Mouse (Mus musculus) bone marrow macrophage, adult 2 months (primary cell): ENCODE measurements around the gene Hadhb. TPM values are rescaled to one million over a fixed set of nuclear protein-coding genes. Genes with fewer than 3 reads are reported as not detected.

Experiments used
- H3K27ac ChIP-seq: 2 replicates; pipeline ENCODE4 v1.5.1; 2012; ENCODE audit warnings: low read depth, low read length; ENCODE audit not compliant: insufficient read depth
- H3K4me1 ChIP-seq: 2 replicates; pipeline ENCODE4 v1.6.1; 2012; ENCODE audit warnings: low read length; ENCODE audit not compliant: control insufficient read depth, insufficient read depth
- H3K4me3 ChIP-seq: 2 replicates; pipeline ENCODE4 v1.5.1; 2012; ENCODE audit warnings: mild to moderate bottlenecking, low read length, moderate library complexity; ENCODE audit not compliant: insufficient read depth
- CTCF ChIP-seq: IDR thresholded peaks from 2 replicates; pipeline ENCODE4 v1.5.1; 2012; ENCODE audit warnings: low read depth, mild to moderate bottlenecking, low read length, moderate library complexity
- POLR2A ChIP-seq: IDR thresholded peaks from 2 replicates; pipeline ENCODE4 v1.6.1; 2012; ENCODE audit warnings: mild to moderate bottlenecking, low read depth, low read length, borderline replicate concordance
- polyA plus RNA-seq: library from polyadenylated mRNA; stranded (reverse); fragments of >200 nt; gene quantifications from 2 replicates; pipeline ENCODE4 v1.2.4, GENCODE M21; 2012; ENCODE audit not compliant: missing spikeins, insufficient read depth, insufficient read length

The Hadhb gene
- polyA plus RNA-seq, 1 experiment = 75.0 TPM

DNA sequence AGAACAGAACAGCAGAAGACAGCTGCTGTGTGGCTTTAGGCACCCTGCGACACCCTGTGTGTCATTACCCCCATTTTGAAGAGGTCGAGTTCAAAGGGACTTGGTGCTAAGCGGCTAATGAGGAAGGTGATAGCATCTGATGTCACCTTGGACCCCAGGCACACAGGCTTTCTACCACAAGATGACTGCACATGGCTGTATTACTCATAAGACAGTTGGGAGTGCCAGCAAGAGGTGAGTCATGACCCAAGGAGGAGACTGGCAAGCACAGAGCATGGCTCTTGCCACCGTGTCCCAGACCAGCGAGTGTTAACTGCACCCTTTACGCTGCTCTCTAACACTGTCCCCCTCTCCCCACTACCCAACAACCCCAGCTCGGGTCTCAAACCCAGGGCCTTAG lies 28.3 kb upstream of the Hadhb start:
- TF ChIP-seq CTCF (no peak), POLR2A (no peak)
- Histone ChIP-seq H3K4me3 (no peak overlapping the region), H3K27ac (no peak overlapping the region), H3K4me1 (peaks cover 4% of the 10 kb centered on the region; the same call in 1 of the 2 replicates)

DNA sequence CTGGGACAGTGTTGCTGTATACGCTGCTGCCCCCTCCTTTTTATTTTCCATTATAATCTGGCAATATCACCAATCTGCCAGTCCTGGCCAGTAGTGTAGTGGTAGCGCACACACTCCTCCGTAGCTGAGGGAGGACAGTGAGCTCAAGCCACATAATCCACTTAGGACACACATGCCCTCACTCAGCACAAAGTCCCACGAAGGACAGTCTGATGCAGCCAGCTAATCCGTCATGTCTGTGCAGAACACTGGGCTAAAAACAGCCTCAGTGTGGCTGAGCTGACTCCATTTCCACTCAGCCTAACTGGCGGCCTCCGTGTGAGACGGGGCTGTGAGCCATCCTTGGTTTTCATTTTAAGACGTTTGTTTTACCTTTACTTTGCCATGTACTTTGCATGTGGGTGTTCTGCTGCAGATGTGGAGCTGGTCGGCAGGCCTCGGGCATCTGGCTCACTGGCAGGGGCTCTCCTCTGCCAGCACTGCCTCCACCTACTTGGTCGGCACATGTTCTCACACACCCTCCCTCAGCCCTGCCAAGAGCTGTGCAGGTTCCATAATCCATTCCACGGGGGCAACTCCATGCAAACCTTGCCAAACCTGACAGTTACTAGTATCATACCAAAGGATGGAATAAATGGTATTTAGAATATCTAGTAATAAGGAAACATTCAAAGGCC lies 27.0 kb upstream of the Hadhb start:
- Histone ChIP-seq H3K27ac (no peak overlapping the region), H3K4me1 (peaks cover 8% of the 10 kb centered on the region), H3K4me3 (no peak overlapping the region)
- no peak for TF ChIP-seq POLR2A
- no peak for TF ChIP-seq CTCF

DNA sequence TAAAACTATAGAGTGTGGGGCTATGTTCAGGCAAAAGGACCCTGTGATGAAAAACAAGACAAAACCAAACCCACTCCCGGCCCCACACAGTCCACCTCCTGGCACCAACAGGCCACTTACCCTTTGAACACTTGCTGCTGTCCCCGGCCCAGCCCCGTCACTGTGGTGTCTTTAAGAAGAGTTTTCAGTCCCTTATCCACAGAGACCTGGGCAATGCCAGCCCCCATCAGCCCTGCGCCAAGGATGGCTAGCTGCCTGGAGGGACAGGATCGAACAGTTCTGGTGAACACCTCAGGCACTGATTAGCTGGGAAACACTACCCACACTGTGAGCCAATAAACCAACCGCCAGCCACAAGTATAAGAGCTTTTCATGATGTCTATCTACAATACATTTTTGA lies 26.4 kb upstream of the Hadhb start:
- no peak overlapping the region for H3K4me3 ChIP-seq
- H3K27ac ChIP-seq = no peak overlapping the region
- no peak for TF ChIP-seq POLR2A
- TF ChIP-seq CTCF = no peak
- H3K4me1 ChIP-seq = peaks cover 8% of the 10 kb centered on the region

DNA sequence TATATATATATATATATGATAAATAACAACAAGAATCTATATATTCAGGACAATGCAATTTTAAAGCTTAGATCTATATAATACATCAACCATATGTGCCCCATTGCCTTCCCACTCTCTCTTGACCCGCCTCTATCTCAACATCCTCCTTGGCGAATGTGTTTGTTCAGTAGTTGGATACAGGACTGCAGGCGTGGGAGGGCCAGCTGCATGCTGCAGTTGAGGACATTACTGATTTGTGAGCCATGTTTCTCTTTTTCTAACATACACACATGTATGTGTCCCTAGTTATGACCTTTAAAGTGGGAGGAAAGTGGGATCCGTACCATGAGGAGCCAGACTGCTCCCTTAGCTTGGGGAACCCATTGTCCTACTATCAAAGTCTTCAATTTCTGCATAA lies 23.8 kb upstream of the Hadhb start:
- TF ChIP-seq CTCF (no peak), POLR2A (no peak)
- Histone ChIP-seq H3K4me1 (peaks cover 22% of the 10 kb centered on the region), H3K27ac (no peak overlapping the region), H3K4me3 (no peak overlapping the region)

DNA sequence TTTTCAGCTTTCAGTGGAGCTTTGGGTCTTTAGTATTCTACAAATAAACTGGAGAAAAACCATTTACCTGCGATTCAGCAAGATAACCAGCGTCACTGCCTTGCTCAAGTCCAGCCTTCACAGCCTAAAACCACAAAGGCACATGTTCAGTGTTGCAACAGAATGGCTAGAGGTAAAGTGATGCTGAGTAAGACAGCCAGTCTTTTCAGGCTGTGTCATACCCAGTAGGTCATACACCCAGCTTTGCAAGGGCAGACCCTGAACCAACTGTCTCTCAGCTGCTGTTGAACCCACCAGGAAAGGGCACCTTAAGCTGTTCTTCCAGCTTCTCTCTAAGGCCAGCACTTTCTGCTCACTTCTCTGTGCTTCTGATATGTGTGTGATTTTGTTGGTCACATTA lies 22.9 kb upstream of the Hadhb start:
- no peak for TF ChIP-seq POLR2A
- TF ChIP-seq CTCF = no peak
- peaks cover 23% of the 10 kb centered on the region for H3K4me1 ChIP-seq
- H3K27ac ChIP-seq = no peak overlapping the region
- H3K4me3 ChIP-seq = no peak overlapping the region

DNA sequence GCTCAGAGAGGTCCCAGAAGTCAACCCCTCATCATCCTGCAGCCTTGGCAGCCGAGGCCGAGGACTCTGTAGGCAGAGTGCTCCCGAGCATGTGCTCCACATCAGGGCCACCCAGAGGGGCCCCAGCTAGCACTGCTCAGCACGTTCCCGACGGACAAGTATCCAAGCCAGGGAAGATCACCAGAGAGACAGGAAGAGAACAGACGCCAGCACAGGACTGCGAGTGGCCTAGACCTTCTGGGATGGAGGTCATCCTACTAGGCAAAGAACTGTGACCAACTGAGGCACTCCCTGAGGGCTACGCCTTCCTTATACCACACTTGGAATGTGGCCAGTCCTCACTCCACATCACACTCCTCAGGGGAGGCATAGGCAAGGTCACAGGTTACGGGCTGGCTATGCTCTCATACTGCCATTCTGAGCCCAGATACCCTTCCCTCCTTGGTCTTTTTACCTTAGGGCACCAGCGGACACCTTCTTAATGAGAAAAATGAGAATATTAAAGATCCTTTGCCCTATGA lies 19.3 kb upstream of the Hadhb start:
- no peak overlapping the region for H3K27ac ChIP-seq
- peaks cover 30% of the 10 kb centered on the region for H3K4me1 ChIP-seq
- no peak for TF ChIP-seq POLR2A
- TF ChIP-seq CTCF = no peak
- no peak overlapping the region for H3K4me3 ChIP-seq

DNA sequence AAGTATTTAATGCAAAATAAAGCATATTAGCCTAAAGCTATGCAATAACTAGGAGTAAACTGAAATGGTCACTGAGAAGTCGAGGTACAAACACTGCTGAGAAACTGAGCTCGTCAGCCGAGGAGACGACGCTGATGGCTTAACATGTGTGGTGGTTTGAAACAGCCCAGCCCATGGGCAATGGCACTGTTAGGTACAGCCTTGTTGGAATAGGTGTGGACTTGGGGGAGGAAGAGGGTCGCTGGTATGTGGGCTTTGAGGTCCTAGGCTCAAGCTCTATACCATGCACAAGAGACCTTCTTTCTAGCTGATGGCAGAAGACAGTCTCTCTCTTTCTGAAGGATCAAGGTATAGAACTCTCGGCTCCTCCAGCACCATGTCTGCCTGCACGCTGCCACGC lies 17.8 kb upstream of the Hadhb start:
- Histone ChIP-seq H3K27ac (no peak overlapping the region), H3K4me3 (no peak overlapping the region), H3K4me1 (peaks cover 27% of the 10 kb centered on the region)
- TF ChIP-seq POLR2A (no peak), CTCF (no peak)

DNA sequence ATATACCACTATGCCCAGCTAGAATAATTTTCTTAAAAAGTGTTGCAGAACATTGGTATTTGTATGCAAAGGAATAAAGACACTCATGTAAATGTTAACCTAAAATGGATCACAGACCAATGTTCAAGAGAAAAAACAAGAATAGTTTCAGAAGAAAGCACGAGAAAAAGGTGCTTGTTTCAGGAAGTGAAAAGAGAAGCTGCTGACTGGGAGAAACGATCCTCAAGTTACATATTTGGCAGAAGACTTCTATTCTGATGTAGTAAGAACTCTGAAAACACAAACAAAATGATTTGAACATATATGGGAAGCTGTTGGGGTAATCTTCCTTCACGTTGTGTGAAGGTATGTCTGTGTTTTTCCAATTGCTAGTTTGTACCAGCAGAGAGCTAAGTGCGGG lies 16.9 kb upstream of the Hadhb start:
- Histone ChIP-seq H3K4me3 (no peak overlapping the region), H3K4me1 (peaks cover 26% of the 10 kb centered on the region), H3K27ac (no peak overlapping the region)
- TF ChIP-seq POLR2A (no peak), CTCF (no peak)

DNA sequence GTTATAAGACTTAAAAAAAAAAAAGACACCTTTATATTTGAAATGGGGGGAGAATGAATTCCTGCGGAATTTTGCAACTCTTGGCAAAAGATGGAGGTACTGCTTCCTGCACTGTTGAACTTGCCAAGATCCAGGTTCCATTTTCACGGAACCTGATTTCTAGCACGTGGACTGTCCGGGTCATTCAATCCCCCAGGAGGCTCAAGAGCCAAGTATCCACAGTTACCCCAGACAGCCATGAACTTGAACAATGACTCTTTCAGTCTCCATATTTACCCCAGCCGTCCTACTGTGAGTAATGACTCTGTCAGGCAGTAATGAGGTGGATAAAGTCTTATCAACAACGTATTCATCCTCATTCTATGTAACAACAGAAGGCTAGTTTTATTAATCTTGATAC lies 8.5 kb upstream of the Hadhb start:
- H3K4me1 ChIP-seq = peaks cover 8% of the 10 kb centered on the region
- no peak for TF ChIP-seq POLR2A
- no peak for TF ChIP-seq CTCF
- no peak overlapping the region for H3K27ac ChIP-seq
- no peak overlapping the region for H3K4me3 ChIP-seq

DNA sequence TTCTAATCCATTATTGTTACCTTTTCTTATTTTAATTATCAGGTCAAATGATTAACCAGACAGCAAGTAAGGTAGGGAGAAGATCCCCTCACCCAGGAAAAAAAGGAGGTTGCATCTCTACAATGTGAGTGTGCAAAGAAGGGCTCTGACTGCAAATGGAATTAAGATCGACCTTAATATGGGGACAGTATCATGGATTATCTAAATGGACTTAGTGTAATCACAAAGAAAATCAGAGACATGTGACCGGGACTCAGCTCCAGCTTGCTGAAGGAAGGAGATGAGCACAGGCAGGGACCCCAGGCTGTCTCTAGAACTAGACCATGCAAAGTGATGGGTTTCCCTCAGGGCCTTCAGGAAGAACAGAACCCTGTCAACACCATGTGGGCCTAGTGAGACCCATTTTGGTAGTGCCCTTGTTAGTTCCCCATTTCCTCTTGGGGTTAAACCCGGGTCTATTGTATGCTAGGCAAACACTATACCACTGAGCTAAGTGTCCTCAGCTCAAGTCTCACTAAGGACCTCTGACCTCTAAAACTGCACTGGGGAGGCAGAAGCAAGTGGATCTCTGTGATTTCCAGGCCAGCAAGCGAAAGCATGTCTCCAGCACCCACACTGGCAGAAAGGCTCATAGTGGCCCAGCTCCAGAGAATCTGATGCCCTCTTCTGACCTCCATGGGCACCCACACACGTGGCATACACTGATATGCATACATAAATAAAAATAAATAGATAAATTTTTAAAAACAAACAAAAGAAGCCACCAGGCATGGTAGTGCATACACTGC lies 6.7 kb upstream of the Hadhb start:
- Histone ChIP-seq H3K4me1 (peaks cover 10% of the 10 kb centered on the region), H3K27ac (no peak overlapping the region), H3K4me3 (no peak overlapping the region)
- TF ChIP-seq CTCF = no peak
- TF ChIP-seq POLR2A = no peak
